Mouse (Mus musculus): ENCODE data around the gene Podnl1. TPM values are rescaled to one million over a fixed set of nuclear protein-coding genes. Genes with fewer than 3 reads are reported as not detected.

Podnl1 gene
- total RNA-seq (2015) (0.05 TPM in 1 of 2 replicates, not detected in the other), total RNA-seq (2017) (0.54 TPM in 1 of 2 replicates, not detected in the other)

DNA sequence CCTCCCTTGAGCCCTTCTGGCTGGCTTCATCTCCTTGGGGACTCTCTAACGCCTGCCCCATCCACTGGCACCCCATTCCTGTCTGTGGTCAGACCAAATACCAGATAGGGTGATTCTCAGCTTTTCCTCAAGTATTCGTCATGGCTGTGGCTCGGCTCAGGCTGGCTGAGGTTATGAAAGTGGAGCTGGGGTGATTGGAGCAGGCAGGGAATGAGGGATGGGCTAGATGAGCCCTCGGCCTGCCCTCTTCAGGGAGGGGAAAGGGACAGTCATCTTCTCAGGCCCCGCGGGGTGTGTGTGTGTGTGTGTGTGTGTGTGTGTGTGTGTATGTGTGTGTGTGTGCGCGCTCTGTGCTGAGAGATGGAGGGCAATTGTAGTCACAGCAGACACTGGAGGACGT, at the start of gene Podnl1:
TSS of gene Podnl1 (plus strand) at position 334 of the 400 bp plus-strand sequence.
- ATAC-seq (replicated peaks; ENCODE audit: poor library complexity), result 0 out of 2 replicates have a peak, but pooled peaks have one; percentile 20

DNA sequence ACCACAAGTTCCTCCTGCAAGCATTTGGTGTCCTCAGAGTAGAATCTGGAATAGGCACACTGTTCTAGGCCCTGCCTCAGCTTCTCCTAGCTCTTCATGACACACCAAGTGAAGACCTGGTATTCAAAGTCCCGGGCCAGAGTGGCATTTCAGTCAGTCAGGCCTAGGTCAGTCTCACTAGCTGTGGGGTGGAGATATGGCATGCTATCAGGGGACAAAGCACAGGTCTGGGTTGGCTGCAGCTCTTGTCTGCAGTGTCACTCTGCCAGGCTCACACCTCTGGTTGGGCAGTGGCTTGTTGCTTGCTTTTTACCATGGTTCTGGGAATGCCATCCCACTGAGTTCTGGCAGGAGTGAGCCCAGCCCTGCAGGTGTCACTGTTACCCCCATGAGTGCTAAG, 49.4 kb upstream of the Podnl1 start:
- ATAC-seq (replicated peaks; ENCODE audit: poor library complexity), result peak; percentile 32; the same call in 1 of the 2 replicates

DNA sequence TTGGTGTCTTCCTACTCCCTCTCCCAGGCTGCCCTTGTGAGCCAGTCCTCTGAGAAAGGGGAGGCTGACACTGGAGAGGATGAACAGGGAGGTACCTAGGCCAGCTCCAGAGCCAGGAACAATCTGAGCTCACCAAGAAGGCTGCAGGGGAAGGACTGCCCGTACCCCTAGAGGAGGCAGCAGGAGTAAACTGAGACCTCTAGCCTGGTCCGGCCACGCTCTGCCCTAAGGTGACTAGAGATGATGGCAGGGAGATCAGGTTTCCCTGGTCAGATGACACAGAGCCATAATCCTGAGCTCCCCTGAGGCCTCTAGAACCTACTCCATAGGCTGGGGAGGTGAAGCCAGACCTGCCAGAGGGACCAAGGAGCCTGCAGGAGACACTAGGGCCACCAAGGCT, 48.9 kb upstream of the Podnl1 start:
- no peak for ATAC-seq (replicated peaks; ENCODE audit: poor library complexity)

DNA sequence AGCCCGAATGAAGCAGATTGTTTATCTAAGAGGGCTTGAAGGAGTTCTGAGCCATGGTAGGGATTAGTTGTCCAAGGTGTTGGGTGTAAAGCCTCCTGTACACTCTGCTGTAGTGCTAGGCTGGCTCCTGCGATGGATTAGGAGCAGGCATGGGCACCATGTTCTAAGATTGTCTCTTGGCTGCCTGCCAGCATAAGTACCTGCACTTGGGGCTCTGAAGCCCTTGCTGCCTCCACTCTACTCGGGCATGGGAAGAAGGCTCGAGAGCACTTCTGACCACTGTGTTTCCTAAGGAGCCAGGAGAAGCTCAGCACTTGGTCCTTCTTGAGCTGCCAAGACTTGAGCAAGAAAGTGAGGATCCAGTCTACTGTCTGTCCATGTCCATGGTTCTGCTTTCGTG, 46.6 kb upstream of the Podnl1 start:
- ATAC-seq (replicated peaks; ENCODE audit: poor library complexity), result no peak

DNA sequence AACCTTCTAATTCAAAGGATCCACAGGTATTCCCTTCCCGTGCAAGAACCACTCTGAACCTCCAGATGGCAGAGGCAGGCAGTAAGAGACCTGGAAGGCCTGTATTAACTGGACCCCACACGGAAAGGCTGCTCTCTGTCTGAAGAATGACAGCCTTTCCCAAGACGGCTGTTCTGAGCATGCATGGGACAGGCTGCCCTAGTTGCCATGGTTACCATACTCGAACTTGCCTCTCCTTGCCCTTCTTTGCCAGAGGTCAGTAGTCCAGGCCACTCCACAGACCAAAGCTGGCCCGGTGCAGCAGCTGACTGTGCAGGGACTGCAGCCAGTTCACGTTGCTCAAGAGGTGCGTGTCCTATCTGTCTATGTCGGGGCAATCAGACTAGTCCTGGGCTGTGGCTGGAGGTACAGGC, 42.0 kb upstream of the Podnl1 start:
- no peak for ATAC-seq (replicated peaks; ENCODE audit: poor library complexity)

DNA sequence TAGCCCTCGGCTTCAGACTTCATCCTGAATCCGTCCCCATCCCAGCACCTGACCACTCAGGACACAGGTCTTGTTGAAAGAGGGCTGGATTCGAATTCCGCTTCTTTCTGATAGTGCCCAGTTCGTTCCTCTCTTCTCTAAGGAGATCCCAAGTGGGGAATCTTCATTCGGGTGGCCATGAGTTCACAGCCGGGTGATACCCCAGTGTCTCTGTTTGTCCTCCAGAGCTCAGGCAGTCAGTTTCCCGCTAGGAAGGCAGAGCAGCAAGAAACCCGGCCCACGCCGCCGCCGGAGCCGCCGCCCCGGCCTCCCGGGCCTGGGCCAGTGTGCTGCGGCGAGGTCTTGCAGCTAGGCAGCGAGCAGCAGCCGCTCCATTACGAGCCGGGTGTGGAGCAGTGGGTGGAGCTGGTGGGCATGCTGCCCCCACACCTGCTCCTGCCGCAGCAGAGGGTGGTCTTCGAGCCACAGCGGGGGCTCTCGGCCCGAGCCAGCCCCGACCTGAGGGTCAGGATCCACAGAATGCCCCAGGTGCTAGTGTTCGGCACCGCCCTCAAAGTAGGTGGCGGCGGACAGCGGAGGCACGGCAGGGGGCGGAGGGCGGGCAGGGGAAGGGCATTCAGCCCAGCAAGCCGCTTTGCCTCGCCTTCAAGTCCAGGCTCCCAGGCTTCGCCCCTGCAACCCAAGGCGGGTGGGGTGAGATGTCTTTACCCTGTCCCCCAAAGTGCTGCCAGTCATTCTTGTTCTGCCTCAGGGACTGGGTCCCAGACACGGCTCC, 41.3 kb upstream of the Podnl1 start:
- no peak for ATAC-seq (replicated peaks; ENCODE audit: poor library complexity)

DNA sequence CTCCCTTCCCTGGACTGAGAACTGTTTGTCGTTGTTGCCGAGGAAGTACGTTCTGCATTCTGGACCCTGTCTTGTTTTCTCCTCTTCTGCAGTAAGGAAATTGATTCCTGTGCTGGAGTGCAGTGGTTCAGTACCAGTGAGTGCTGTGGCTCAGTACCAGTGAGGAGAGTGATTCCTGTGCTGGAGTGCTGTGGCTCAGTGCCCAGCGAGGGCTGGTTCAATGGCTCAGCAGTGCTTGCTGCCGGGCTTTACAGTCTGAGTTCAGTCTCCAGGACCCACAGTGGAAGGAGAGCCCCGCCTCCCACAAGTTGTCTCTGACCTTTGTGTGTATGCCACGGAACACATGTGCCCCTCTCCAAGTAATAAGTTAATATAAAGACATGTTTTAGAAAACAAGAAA, 38.6 kb upstream of the Podnl1 start:
- no peak for ATAC-seq (replicated peaks; ENCODE audit: poor library complexity)

DNA sequence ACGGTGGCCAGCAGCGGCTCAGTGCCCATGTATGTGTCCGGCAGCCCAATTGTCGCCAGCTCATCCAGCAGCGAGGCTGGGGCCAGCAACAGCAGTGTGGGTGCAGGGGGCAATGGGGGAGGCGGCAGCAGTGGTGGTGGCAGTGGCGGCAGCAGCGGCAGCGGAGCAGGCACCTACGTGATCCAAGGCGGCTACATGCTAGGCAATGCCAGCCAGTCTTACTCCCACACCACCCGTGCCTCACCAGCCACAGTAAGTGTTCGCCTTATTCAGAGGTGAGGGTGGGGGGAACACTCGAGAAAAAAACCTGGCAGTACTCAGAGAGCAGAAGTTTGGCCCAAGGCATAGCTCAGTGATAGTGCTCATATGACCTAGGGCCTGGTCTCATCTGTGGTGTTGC, 38.0 kb upstream of the Podnl1 start:
- ATAC-seq (replicated peaks; ENCODE audit: poor library complexity), result no peak

DNA sequence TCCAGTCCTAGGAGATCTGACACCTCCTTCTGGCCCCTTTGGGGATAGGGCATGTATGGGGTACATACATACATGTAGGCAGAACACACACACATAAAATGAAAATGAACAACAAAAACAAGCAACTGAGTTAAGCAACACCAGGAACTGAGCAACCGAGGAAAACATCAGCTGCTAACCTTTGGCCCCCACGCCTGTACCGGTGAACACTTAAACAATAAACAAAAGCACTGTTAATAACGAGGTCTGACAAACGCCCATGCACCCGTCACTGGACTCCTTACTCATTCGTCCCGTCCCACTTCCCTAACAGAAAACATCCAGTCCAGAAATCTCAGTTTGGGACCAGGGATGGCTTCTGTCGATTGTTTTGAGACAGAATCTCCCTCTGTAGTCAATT, 36.5 kb upstream of the Podnl1 start:
- ATAC-seq (replicated peaks; ENCODE audit: poor library complexity), result no peak

DNA sequence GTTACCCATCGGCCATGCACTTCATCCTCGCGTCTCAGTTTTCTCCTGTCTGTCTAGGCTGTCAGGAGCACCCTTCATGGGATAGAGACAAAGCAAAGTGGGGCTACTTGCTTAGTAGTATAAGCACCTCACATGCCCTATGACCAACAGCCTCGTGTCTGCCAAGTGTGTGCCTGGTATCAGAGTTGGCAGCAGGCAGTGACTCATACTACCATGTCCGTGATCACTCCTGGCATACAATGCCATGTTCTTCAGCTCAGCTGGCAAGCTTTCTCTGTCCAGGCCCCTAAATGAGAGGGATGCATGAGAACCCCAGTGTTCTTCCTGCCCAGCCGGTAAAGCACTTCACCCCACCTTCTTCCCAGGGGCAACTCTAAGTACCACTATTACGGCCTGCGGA, 35.2 kb upstream of the Podnl1 start:
- ATAC-seq (replicated peaks; ENCODE audit: poor library complexity), result no peak

DNA sequence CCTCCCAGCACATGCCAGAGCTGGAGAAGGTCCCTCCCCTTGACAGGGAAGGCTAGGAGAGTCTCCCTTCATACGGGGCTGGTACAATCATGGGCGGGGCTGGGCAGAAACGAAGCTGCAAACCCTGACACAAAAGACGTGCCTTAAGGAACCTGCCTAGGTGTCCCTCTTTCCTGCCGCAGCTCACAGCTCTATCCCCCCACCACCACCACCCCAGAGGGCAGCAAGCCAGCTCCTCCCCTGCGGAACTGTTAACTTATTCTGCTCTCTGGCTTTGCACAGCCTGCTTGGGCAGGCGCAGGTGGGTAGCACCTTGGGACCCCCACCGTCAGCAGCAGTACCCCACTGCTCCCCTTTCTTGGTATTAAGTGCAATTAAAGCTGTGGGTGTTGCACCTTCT, 29.7 kb upstream of the Podnl1 start:
- ATAC-seq (replicated peaks; ENCODE audit: poor library complexity), result no peak

DNA sequence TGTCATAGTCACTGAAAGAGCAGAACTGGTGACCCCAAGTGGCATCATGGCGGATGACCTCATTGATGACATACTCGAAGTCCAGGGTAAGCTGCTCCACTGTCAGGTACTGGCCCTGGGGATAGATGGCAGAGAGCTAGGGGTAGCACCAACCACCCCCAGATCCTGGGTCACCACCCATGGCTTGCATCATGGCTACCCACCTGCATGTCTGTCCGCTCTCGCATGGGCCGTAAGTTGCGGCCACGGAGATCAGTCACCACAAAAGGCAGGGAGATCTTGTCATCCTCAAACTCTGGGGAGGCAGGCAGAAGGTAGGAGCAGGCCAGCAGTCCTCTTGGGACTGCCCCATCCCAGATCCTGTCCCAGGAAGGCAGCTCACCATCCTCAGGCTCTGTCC, 27.4 kb upstream of the Podnl1 start:
- no peak for ATAC-seq (replicated peaks; ENCODE audit: poor library complexity)

DNA sequence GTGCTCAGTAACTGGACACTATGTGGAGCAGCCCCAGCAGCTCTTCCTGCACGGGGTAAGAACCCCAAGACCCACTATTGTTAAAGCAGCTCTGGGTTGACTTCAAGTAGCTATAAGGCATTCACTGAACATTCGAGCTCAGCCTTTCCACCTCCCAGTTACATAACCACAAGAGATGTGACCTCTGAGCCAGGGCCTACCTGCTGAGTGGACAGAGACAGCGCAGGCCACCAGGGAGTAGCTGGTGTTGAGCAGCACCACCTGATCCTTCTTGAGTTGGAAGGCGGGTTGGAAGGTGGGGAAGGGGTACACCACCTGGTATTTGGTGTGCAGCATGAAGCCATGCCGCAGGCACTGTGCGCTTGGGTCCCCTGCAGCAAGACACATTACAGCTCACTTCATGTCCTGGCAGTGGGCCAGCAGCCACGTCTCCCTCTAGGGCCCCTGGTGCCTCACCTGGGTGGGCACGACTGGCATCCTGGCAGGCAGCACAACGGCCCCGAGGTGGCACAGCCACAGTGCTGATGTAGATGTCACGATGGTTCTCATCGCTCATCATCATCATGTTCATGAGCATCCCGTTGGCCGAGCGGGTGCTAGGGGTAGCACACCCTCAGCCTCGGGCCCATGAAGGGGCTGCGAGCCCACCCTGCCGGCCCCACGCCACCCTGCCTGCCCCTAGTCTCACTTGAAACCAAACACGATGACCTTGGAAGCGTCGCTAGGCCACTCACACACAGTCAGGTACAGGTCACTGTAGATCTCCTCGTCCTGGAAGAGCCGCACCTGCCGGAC, 24.1 kb upstream of the Podnl1 start:
- ATAC-seq (replicated peaks; ENCODE audit: poor library complexity), result no peak

DNA sequence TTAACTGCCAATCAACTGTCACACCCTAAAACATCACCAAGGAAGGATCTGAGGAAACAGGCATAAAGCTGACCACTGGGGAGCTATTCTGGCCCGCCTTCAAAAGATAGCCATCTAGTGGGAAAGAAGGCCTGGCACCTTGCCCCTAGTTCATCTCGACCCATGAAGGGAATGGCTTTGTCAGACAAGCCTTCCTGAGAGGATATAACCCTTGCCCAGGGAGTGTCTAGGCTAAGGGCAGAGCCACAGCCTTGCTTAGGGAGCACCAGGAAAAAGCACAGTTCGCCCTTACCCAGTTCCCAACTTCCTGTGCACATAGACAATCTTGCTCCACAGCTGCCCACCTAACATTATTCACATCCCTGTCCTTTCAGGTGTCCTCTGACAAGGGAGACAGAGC, 22.2 kb upstream of the Podnl1 start:
- no peak for ATAC-seq (replicated peaks; ENCODE audit: poor library complexity)

DNA sequence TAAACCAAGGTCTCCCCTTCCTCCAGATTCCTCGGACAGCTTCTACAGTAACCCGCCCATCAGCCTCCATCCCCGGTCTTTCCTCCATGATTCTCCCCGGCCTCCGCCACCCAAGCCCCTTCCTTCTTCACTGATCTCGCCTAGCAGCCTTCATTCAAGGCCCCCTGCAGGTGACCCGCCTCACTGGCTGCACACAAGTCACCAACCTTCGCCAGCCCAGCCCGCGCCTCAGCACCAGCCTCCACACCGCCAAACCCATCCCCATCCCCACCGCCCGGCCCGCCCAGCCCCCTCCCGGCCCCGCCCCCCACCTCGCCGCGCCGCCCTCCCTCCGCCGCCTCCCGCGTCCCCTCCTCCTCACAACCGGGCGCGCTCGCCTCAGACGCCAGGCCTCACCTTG, 21.6 kb upstream of the Podnl1 start:
- peak; percentile 64 for ATAC-seq (replicated peaks; ENCODE audit: poor library complexity)

DNA sequence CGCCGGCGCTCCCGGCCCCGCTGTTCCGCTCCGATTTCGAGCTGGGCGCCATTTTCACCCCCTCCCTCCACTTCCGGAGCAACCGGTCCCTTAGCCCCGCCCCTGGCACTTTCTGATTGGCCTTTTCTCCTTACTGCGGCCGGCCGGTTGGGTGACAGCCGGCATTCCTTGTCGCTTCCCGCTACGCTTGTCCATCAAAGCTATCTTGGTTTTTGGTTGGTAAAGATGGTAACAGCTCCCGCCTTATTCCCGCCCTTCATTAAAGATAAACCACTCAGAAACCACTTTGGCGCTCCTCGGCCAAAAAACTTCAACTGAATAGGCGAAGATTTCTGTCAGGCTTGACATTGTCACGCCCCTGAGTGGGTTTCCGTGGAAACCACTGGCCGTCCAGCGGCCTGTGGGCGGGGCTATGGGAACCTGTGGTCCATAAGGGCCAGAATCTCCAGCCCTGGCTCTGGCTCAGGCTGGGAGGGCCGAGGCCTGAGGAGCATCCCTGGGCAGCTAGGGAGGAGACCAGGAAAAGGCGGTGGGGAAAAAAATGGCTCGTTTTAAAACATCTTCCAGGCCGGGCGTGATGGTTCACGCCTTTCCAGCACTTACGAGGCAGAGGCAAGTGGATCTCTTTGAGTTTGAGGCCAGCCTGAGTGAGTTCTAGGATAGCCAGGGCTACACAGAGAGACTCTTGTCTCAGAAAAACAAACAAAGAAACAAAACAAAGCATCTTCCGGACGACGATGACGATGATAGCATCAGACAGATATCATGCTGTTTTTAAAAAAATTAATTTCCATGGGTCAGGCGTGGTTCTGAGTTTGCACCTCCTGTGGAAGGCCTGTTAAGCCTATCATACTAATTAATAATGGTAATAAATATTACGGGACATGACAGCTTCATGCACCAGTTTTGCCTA, 20.8 kb upstream of the Podnl1 start, which contains the start of gene Dcaf15:
TSS of gene Dcaf15 (minus strand) at position 72 of the 913 bp plus-strand sequence.
- ATAC-seq (replicated peaks; ENCODE audit: poor library complexity), result peak; percentile 96

DNA sequence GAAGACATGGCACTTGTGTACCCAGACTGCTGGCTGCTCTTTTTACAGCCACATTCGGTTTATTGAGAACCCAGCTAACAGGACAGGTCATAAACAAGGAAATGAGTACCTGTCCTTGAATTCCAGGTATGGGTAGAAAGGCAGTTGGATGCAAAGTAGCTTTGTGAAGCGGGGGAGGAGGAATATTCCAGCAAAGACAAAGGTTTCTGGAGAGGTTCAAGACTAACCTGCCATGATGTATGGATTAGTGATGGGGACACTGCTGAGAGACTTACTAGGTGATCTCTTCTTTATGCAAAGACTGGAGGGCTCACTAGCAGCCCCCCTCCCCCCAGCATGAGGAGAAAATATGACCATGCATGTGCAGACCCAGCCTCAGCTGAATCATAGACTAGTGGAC, 20.1 kb upstream of the Podnl1 start:
- no peak for ATAC-seq (replicated peaks; ENCODE audit: poor library complexity)

DNA sequence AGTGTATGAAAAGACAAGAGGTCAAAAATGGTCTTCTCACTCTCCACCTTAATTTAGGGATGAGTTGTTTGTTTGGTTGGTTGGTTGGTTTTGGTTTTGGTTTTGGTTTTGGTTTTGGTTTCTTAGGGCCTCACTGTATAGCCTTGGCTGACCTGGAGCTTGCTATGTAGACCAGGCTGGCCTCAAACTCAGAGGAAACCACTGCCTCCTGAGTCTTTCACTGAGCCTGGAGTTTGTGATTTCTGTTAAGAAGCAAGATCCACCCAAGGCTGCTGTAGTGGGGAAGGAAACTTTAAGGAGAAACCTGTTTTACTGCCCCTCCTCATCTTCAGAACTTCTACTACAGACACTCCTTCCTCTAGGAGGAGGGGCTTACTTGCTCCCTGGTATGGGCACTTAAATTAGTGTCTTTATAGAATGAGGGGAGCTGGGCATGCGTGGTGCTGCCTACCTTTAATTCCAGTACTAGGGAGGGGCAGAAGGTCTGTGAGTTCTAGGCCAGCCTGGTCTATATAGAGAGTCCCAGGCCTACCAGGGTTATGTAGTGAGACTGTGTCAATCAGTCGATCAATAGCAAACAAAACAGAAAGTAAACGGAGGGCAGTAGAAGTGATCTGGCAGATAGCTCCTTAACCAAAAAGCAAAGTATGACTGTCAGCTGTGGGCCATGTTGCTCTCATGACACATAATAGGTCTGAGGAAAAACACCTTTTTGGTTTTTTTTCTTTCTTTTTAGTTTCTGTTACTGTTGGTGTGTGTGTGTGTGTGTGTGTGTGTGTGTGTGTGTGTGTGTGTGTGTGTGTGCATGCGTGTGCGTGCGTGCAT, 19.4 kb upstream of the Podnl1 start:
- ATAC-seq (replicated peaks; ENCODE audit: poor library complexity), result no peak

DNA sequence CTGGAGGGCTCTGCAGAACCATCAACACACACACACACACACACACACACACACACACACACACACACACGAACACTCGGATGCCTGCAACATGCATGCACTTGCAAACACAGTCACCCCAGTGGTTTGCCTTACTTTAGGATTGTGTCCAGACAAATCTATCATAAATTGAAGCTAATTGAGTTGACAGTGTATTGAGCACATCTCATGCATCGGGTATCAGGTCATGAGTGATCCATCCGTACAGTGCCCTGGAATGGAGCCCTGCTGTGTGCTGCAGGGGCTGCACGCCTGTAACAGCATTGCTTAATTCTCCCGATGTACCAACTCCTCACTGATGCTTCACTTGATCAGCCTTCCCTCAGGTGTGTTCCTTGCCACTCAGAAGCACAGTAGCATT, 10.1 kb upstream of the Podnl1 start:
- ATAC-seq (replicated peaks; ENCODE audit: poor library complexity), result no peak

DNA sequence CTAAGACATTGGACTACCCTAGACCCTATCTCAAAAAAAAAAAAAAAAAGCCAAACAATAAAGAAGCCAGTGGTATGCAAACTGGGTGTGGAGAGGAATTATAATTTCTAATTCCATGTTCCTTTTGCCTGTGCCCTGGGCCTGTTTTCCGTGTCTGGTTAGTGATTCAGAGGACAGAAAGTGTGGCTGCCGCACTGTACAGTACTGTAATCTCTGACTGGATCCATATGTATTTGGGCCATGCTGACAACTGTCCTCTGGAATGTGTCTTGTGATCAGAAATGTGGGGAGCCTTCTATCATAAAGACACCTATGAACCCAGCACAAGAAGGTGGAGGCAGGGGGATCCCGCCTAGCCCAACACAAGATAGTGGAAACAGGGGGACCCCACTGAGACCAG, 3.6 kb upstream of the Podnl1 start:
- no peak for ATAC-seq (replicated peaks; ENCODE audit: poor library complexity)
